Mouse (Mus musculus) ES-E14 (cell line): ENCODE results near the gene Gulp1.

Experiments
- ZC3H11A ChIP-seq: IDR thresholded peaks from 2 replicates; pipeline ENCODE4 v1.6.1; 2012; ENCODE audit warnings: low read depth, mild to moderate bottlenecking, inconsistent platforms, low read length, borderline replicate concordance
- ZNF384 ChIP-seq: IDR thresholded peaks from 2 replicates; pipeline ENCODE4 v1.6.1; 2012; ENCODE audit warnings: low read depth, low read length, inconsistent platforms

DNA sequence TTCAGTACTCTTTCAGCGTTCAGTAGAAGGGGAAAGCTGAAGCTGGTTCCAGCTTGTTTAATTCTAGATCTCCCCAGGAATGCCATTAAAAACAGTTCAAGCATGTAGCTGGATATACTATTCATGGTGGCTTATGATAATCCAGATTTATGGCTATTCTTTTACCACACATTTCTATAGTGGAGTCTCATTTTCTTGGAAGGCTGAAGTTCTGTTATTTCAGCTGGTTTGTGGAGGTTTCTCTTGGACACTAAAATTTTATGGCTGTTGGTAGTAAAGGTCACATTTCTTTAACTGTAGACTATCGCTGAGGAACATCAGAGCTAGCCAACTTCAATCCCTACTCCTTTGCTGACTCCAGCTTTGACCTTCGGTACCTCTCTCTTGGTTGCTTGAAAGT, 29.1 kb downstream of the Gulp1 start:
- TF ChIP-seq ZC3H11A (no peak), ZNF384 (no peak)
